Mouse (Mus musculus) T-helper 17 cell (primary cell): ENCODE measurements around the gene Gemin4.
"Not testable (repeated sequence)": the region's sequence is repeated elsewhere in the genome, so short reads cannot be mapped to it uniquely, and the experiment has no call there.

ENCODE experiments used
- in situ Hi-C, 2 experiments: fragments of 300-600 bp; cut with MboI, MseI; formaldehyde crosslinking; loops; 1 replicate in 1 of 2; 2 replicates in 1 of 2; pipeline ENCODE4 v1.15.1; 2025; ENCODE audit warnings: high pct_unique_total_duplicates in 2 of 2

Gemin4 gene

DNA sequence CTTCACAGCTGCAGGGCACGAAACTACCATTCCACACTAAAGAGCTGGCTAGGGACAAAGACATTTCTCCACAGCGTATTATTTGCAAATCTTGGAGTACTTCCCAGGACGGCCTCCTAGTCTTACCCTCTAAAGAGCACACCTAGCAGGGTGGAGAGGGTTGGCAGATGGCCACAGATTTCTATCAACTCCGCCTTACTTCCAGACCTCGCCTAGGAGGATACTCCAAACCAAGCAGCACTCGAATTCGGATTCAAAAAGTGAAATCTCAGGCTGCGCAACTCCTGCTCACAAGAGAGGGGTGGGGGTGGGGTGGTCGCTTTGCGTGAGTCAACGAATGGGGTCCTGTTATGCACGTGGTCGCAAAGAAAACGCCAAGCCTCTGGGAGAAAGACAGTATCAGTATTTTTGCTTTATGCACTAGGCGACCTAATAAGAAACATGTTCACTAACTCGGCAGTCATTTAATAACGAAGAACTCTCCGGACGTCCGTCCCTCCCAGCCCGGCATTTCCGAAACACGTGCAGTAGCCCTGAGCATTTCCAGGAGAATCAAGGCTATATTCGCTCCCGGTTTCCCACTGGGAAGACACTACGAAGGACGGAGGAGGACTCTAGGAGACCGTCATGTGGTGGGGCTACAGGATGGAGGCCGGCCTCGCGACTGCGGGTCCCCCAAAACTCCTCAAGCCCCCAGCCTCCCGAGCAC, 629 bp downstream of the Gemin4 start:
- in situ Hi-C loops, result no loop called here

- in situ Hi-C loops, result no loop called here
Measured at GRCm38 (mm10) chr11:76216049-76216540, 1.4 kb downstream of the Gemin4 start.

GRCm38 (mm10) chr11:76215011-76215410, 2.5 kb downstream of the Gemin4 start:
- in situ Hi-C loops, result no loop called here

- in situ Hi-C loops, result no loop called here
Measured at GRCm38 (mm10) chr11:76213841-76214240, 3.6 kb downstream of the Gemin4 start.

- in situ Hi-C loops, result not testable (repeated sequence)
Measured at GRCm38 (mm10) chr11:76211595-76211994, 5.9 kb downstream of the Gemin4 start.

GRCm38 (mm10) chr11:76210228-76210985, 7.1 kb downstream of the Gemin4 start:
- in situ Hi-C loops, result no loop called here

DNA sequence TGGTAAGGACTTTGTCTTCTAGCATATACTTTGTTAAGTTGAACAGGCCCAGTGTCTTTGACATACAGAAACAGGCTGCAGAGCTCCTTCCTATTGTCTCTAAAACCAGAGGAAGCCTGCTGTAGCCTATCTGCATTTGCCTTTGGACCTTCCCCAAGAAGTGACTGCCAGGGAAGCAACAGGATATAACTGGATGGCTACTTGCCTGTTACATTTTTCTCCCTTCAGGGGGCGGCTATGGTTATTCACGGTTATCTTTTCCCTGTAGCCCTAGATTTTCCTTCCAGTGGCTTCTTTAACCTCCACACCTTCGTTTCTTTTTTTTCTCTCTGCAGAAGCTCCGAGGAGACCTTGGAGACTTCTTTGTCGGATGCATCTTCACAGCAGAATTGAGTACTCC, 10.7 kb downstream of the Gemin4 start:
- in situ Hi-C loops, result no loop called here

GRCm38 (mm10) chr11:76201761-76202674, 15.4 kb downstream of the Gemin4 start:
- in situ Hi-C loops, result no loop called here

- in situ Hi-C loops, result no loop called here
Measured at GRCm38 (mm10) chr11:76196977-76197469, 20.4 kb downstream of the Gemin4 start.

DNA sequence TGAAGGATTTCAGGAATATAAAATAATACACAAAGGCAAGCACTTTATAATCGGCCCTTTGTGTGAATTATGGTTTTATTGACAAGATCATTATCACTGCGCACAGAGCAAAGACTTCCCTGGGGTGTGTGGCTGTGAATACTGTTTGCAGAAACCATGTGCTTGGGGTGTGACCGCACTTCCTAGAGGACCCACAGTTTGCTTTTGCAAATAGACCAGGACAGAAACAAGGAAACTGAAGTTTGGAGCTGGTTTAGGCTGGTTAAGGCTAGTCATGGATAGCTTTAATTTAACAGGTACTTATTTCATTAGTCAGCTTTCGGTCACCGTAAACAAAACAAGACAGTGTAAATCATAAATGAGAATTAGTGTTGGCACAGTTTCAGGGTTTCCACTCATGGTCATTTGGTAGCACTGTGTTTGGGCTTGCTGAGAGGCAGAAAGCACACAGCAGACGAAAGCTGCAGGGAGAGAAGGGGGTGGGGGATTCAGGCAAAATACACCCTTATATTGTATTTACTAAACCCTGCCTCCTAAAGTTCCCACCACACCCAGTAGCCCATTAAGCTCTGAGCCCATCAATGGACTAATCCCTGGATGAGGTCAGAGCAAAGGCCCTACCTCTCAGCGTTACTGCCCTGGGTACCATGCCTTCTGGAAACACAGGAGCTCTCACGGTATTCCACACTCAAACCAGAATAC, 21.0 kb downstream of the Gemin4 start:
- in situ Hi-C loops, result no loop called here

GRCm38 (mm10) chr11:76186908-76187307, 30.6 kb downstream of the Gemin4 start:
- in situ Hi-C loops, result no loop called here

GRCm38 (mm10) chr11:76183745-76184144, 33.7 kb downstream of the Gemin4 start:
- in situ Hi-C loops, result no loop called here

GRCm38 (mm10) chr11:76180146-76180540, 37.3 kb downstream of the Gemin4 start:
- in situ Hi-C loops, result no loop called here

GRCm38 (mm10) chr11:76179495-76180145, 37.8 kb downstream of the Gemin4 start, which contains the start of the genes Vps53 and Fam57a:
Vps53 (minus strand) TSS chr11:76179647.
Fam57a (plus strand) TSS chr11:76179671.
- in situ Hi-C loops, result no loop called here

DNA sequence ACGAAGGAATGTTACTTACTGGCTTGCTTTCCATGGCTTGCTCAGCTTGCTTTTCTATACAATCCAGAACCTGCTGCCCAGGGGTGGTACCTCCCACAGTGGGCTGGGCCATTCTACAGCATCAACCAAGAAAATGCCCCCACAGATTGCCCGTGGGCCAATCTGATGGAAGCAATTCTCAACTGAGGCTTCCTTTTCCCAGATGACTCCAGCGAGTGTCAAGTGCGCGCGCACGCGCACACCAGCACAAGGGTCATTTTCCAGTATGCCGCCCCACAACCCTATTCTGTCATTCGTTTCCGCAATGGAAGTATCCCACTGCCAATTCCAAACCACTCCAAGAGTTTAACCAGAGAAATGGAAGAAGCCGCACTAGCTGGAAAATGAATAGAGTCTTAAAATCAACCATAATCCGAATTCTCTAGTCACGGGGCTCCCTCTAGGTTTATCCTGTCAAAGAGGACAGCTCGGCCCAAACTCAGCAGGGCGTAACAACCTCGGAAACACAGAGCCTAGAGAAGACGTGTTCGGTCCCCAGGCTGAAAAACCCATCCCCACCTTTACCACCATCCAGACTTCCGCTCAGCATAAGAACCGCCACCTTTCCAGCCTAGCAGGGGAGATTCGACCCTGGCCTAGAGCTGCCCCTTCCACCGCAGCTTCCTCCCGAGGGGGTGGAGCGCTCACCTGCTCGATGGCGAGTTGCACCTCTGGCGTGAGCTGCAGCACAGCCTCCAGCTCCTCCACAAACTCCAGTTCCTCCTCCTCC, 38.6 kb downstream of the Gemin4 start:
- in situ Hi-C loops, result no loop called here

DNA sequence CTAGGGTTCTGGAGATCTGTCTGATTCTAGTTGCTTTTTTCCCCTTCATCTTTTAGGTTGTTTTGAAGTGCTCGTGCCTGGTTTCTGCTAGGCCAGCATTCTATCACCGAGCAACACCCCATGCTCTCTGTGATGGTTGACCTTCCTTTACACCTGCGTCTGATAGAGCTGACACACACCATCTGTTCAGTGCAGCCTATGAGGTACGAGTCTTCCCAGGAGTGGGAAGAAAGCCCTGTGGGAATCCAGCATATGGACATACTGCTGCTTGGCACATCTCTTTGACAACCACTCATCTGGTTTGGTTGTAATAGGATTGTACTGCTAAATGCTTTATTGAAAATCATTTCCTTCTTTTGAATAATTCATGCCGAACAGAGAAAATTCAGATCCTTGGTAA, 47.3 kb downstream of the Gemin4 start:
- in situ Hi-C loops, result loop anchor here in 1 of 2 experiments (5.0 kb wide), 1 partner anchor 83 kb away; no protein-coding TSS in a partner anchor

GRCm38 (mm10) chr11:76168976-76169375, 48.5 kb downstream of the Gemin4 start:
- in situ Hi-C loops, result loop anchor here (5.0 to 10.0 kb wide), 2 partner anchors 54 to 82 kb away; no protein-coding TSS in a partner anchor

DNA sequence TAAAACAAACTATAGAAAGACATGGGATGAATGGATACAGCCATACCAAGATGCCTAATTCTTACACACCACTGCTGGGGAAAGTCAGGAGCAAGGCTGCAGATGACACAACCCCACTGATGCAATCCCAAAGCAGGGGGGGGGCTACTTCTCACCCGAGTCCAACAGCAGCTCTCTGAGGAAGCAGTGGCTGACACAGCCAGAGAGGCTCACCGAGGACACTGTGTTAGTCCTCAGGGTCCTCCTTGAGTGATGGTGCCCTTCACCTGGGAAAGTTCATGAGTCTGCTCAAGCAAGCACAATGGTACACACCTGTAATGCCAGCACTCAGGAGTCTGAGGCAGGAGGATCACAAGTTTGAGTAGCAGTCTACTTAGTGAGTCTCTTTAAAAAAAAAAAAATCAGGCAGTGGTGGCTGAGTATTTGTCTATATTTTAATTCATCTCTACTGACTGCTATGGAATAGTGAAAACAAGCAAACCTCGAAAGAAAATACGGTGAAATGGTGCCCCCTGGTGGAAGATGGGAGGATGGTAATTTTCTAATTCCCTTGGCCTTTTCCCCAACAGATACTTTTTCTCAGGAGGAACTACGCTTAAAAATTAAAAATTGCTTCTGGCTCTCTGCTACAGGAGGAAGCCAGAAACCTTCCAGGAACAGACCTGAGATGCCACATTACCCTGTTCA, 50.2 kb downstream of the Gemin4 start:
- in situ Hi-C loops, result loop anchor here (5.0 to 10.0 kb wide), 2 partner anchors 52 to 80 kb away; no protein-coding TSS in a partner anchor

DNA sequence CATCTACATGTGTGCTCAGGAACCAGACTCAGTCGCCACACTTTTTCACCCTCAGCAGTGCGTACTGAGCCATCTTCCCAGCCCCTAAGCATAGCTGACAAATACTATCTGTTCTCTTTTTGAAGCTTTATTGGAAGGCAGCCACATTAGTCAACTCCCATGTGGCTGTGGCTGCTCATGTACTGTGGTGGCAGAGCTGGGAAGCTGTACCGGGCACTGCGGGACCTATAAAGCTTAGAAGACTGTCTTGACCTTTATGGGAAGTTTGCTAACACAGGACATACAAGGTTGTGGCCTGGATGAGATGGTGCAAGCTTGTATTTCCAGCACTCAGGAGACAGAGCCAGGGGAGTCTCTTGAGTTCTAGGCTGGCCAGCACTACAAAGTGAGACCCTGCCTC, 50.8 kb downstream of the Gemin4 start:
- in situ Hi-C loops, result loop anchor here (5.0 to 10.0 kb wide), 2 partner anchors 52 to 79 kb away; no protein-coding TSS in a partner anchor
